Mouse (Mus musculus): ENCODE results near the gene Lmf2. TPM values are rescaled to one million over a fixed set of nuclear protein-coding genes. Genes with fewer than 3 reads are reported as not detected.

Gene Lmf2
- polyA plus RNA-seq, 1 experiment from 2014 or later = 46.1 TPM

DNA sequence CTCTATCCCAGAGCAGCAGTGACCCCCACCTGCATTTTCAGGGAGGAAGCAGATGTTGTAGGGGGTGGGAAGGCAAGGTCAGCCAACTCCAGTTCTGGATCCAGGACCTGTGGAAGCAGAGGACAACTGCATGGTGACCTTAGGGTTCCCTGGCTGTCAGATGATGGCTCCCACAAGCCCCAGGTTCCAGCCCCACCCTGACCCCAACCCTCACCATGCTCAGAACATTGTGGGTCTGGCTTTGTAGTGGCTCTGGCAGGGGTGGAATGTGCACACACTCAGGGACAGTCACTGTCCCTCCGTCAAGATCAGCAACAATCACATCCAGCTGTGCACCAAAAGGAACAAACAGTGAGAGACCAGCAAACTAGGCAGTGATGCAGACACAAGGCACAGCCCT is 49.5 kb downstream of the Lmf2 start:
- no peak overlapping the region for H3K4me2 ChIP-seq (ENCODE audit: low read length)
- no peak overlapping the region for H3K9ac ChIP-seq (ENCODE audit: low read depth, low read length)
- H3K27ac ChIP-seq = no peak overlapping the region
- H3K27me3 ChIP-seq (ENCODE audit: insufficient read depth, low read length) = no peaks in the 10 kb centered on the region
- no peak for TF ChIP-seq CTCF (IDR thresholded peaks at IDR 0.05; ENCODE audit: low read depth)
- H3K9me3 ChIP-seq (replicated peaks; ENCODE audit: low read length) = no peaks in the 10 kb centered on the region
- 88% methylated on average over 1 of the region's 1 CpGs for WGBS
- no peak for ATAC-seq (replicated peaks; ENCODE audit: low FRiP score, low read depth)
- H3K4me1 ChIP-seq (replicated peaks; ENCODE audit: insufficient read depth, low read length) = no peaks in the 10 kb centered on the region
- peaks cover 48% of the 10 kb centered on the region for H3K36me3 ChIP-seq (ENCODE audit: insufficient read depth, low read length)
- DNase-seq (ENCODE audit: low spot score) = no peak
- no peak overlapping the region for H3K4me3 ChIP-seq (replicated peaks; ENCODE audit: low read depth, low read length)

Small RNA genes lying within 50 kb of the gene (microRNA-seq; reads per million reads assigned to microRNA genes)
- not detected for gene Mir6959

Other genes with a start within 250 kb of the Lmf2 start
- 6.6 and 7.4 TPM in 2 replicates for gene Tubgcp6, start 232.5 kb downstream of the Lmf2 start, polyA plus RNA-seq (2015; fragmentation: Nextera tagmentation; extraction: Ambion mirVana)
- gene Hdac10, start 227.0 kb downstream of the Lmf2 start, polyA plus RNA-seq (2015; fragmentation: Nextera tagmentation; extraction: Ambion mirVana) = 12.8 and 13.2 TPM in 2 replicates
- gene Mapk12, start 215.0 kb downstream of the Lmf2 start, polyA plus RNA-seq (2015; fragmentation: Nextera tagmentation; extraction: Ambion mirVana) = 12.3 and 13.5 TPM in 2 replicates
- gene Mapk11, start 206.0 kb downstream of the Lmf2 start, polyA plus RNA-seq (2015; fragmentation: Nextera tagmentation; extraction: Ambion mirVana) = 7.5 and 9.3 TPM in 2 replicates
- 126 and 130 TPM in 2 replicates for gene Plxnb2, start 174.9 kb downstream of the Lmf2 start, polyA plus RNA-seq (2015; fragmentation: Nextera tagmentation; extraction: Ambion mirVana)
- gene Dennd6b, start 159.2 kb downstream of the Lmf2 start, polyA plus RNA-seq (2015; fragmentation: Nextera tagmentation; extraction: Ambion mirVana) = 10.4 and 11.7 TPM in 2 replicates
- 25.9 and 26.8 TPM in 2 replicates for gene Ppp6r2, start 144.1 kb downstream of the Lmf2 start, polyA plus RNA-seq (2015; fragmentation: Nextera tagmentation; extraction: Ambion mirVana)
- gene Sbf1, start 40.3 kb downstream of the Lmf2 start, polyA plus RNA-seq (2015; fragmentation: Nextera tagmentation; extraction: Ambion mirVana) = 30.0 and 37.2 TPM in 2 replicates
- gene Adm2, start 32.9 kb downstream of the Lmf2 start, polyA plus RNA-seq (2015; fragmentation: Nextera tagmentation; extraction: Ambion mirVana) = 1.5 and 2.0 TPM in 2 replicates
- gene Miox, start 21.3 kb downstream of the Lmf2 start, polyA plus RNA-seq (2015; fragmentation: Nextera tagmentation; extraction: Ambion mirVana) = 119 and 185 TPM in 2 replicates
- 100 and 108 TPM in 2 replicates for gene Ncaph2, start 60 bp upstream of the Lmf2 start, polyA plus RNA-seq (2015; fragmentation: Nextera tagmentation; extraction: Ambion mirVana)
- gene Sco2, start 18.2 kb upstream of the Lmf2 start, polyA plus RNA-seq (2015; fragmentation: Nextera tagmentation; extraction: Ambion mirVana) = 11.7 and 12.6 TPM in 2 replicates
- 1.7 and 2.1 TPM in 2 replicates for gene Tymp, start 21.4 kb upstream of the Lmf2 start, polyA plus RNA-seq (2015; fragmentation: Nextera tagmentation; extraction: Ambion mirVana)
- 0.68 and 0.87 TPM in 2 replicates for gene Odf3b, start 23.6 kb upstream of the Lmf2 start, polyA plus RNA-seq (2015; fragmentation: Nextera tagmentation; extraction: Ambion mirVana)
- not detected in 2 replicates for gene Klhdc7b, start 29.3 kb upstream of the Lmf2 start, polyA plus RNA-seq (2015; fragmentation: Nextera tagmentation; extraction: Ambion mirVana)
- gene Syce3, start 54.8 kb upstream of the Lmf2 start, polyA plus RNA-seq (2015; fragmentation: Nextera tagmentation; extraction: Ambion mirVana) = not detected in 2 replicates
- 23.7 and 26.2 TPM in 2 replicates for gene Cpt1b, start 70.2 kb upstream of the Lmf2 start, polyA plus RNA-seq (2015; fragmentation: Nextera tagmentation; extraction: Ambion mirVana)
- gene C730034F03Rik, start 73.9 kb upstream of the Lmf2 start, polyA plus RNA-seq (2015; fragmentation: Nextera tagmentation; extraction: Ambion mirVana) = 1.5 and 1.7 TPM in 2 replicates
- gene Gm44502, start 74.0 kb upstream of the Lmf2 start, polyA plus RNA-seq (2015; fragmentation: Nextera tagmentation; extraction: Ambion mirVana) = not detected in 2 replicates
- gene Chkb, start 74.2 kb upstream of the Lmf2 start, polyA plus RNA-seq (2015; fragmentation: Nextera tagmentation; extraction: Ambion mirVana) = 64.5 and 65.1 TPM in 2 replicates
- 0.34 and 0.55 TPM in 2 replicates for gene Mapk8ip2, start 98.3 kb upstream of the Lmf2 start, polyA plus RNA-seq (2015; fragmentation: Nextera tagmentation; extraction: Ambion mirVana)
- 13.0 and 13.9 TPM in 2 replicates for gene Arsa, start 121.8 kb upstream of the Lmf2 start, polyA plus RNA-seq (2015; fragmentation: Nextera tagmentation; extraction: Ambion mirVana)
- gene Shank3, start 144.0 kb upstream of the Lmf2 start, polyA plus RNA-seq (2015; fragmentation: Nextera tagmentation; extraction: Ambion mirVana) = 1.0 and 1.2 TPM in 2 replicates
- gene Acr, start 212.7 kb upstream of the Lmf2 start, polyA plus RNA-seq (2015; fragmentation: Nextera tagmentation; extraction: Ambion mirVana) = not detected in 2 replicates
- 38.0 and 39.8 TPM in 2 replicates for gene Rabl2, start 236.3 kb upstream of the Lmf2 start, polyA plus RNA-seq (2015; fragmentation: Nextera tagmentation; extraction: Ambion mirVana)

Data from kidney, postnatal 0 days (tissue).